Mouse (Mus musculus): ENCODE data around the gene Rtn4r. TPM values are rescaled to one million over a fixed set of nuclear protein-coding genes. Genes with fewer than 3 reads are reported as not detected.
A peak's percentile ranks its signal among the peaks of the same experiment; 100 is the strongest.
"Not testable (repeated sequence)": the region's sequence is repeated elsewhere in the genome, so short reads cannot be mapped to it uniquely, and the experiment has no call there.

Rtn4r gene
- total and polyA plus RNA-seq, 3 experiments = not detected

GRCm38 (mm10) chr16:18195068-18195467, 67.6 kb downstream of the Rtn4r start:
- H3K27ac ChIP-seq (ENCODE audit: insufficient read depth, low read depth) = no peak overlapping the region

GRCm38 (mm10) chr16:18195561-18195960, 68.1 kb downstream of the Rtn4r start:
- H3K4me2 ChIP-seq (ENCODE audit: insufficient read depth, low read depth, poor library complexity, severe bottlenecking); dilution Hi-C loops (cut with MboI; ENCODE audit: extremely low pct_ligation_motif_present, extremely low pct_unique_long_range_greater_than_20kb, low sequenced_read_pairs); H3K36me3 ChIP-seq (replicated peaks in 1 of 2; ENCODE audit: control insufficient read depth in 1 of 2, insufficient read depth in 1 of 2, low read length in 1 of 2); H3K4me3 ChIP-seq (replicated peaks in 1 of 3; ENCODE audit: low read depth in 2 of 3, low read length in 2 of 3, poor library complexity in 1 of 3); H3K9ac ChIP-seq (ENCODE audit: insufficient read depth, low read depth); DNase-seq (ENCODE audit: extremely low read depth); H3K27ac ChIP-seq (ENCODE audit: insufficient read depth, low read depth); H3K9me3 ChIP-seq (replicated peaks; ENCODE audit: low read length); H3K79me2 ChIP-seq (replicated peaks; ENCODE audit: control insufficient read depth, extremely low read depth, insufficient read depth, poor library complexity, severe bottlenecking); in situ Hi-C loops (cut with MboI; ENCODE audit: low pct_ligation_motif_present, low pct_unique_long_range_greater_than_20kb, low sequenced_read_pairs): not testable (repeated sequence)
- H3K27me3 ChIP-seq (replicated peaks) = peaks cover 95% of the 10 kb centered on the region
- peaks cover 8 to 12% of the 10 kb centered on the region in 2 experiments; a peak in 3 of 4 replicates for H3K4me1 ChIP-seq (ENCODE audit: control insufficient read depth in 1 of 2, insufficient read depth in 2 of 2)

More at GRCm38 (mm10) chr16:18195068-18195467, 67.6 kb downstream of the Rtn4r start:
- in situ Hi-C loops (cut with MboI; ENCODE audit: low pct_ligation_motif_present, low pct_unique_long_range_greater_than_20kb, low sequenced_read_pairs) (no loop called here), dilution Hi-C loops (cut with MboI; ENCODE audit: extremely low pct_ligation_motif_present, extremely low pct_unique_long_range_greater_than_20kb, low sequenced_read_pairs) (no loop called here)
- no peaks in the 10 kb centered on the region for H3K36me3 ChIP-seq (replicated peaks in 1 of 2; ENCODE audit: control insufficient read depth in 1 of 2, insufficient read depth in 1 of 2, low read length in 1 of 2)
- DNase-seq (ENCODE audit: extremely low read depth) = peak; percentile 51
- no peak overlapping the region for H3K9ac ChIP-seq (ENCODE audit: insufficient read depth, low read depth)
- peaks cover 8 to 12% of the 10 kb centered on the region in 2 experiments; a peak in 3 of 4 replicates for H3K4me1 ChIP-seq (ENCODE audit: control insufficient read depth in 1 of 2, insufficient read depth in 2 of 2)
- no peak overlapping the region; the same call in 1 of the 2 replicates for H3K4me2 ChIP-seq (ENCODE audit: insufficient read depth, low read depth, poor library complexity, severe bottlenecking)
- TF ChIP-seq JUN (IDR thresholded peaks at IDR 0.05; ENCODE audit: insufficient read depth, low read depth, low read length) (no peak), EP300 (IDR thresholded peaks at IDR 0.05; ENCODE audit: low read length) (no peak; the same call in 1 of the 2 replicates), ZNF384 (IDR thresholded peaks at IDR 0.05; ENCODE audit: low read depth, low read length) (peak; percentile 25; the same call in 1 of the 2 replicates), TBP (conservative IDR thresholded peaks at IDR 0.05; ENCODE audit: low read depth, low read length) (no peak), USF2 (conservative IDR thresholded peaks at IDR 0.05; ENCODE audit: low read depth, low read length) (no peak), MYC (IDR thresholded peaks at IDR 0.05; ENCODE audit: low read depth, low read length) (0 out of 2 replicates have a peak, but pooled peaks have one; percentile 19), IRF4 (IDR thresholded peaks at IDR 0.05; ENCODE audit: low read depth, low read length) (no peak), ELF1 (IDR thresholded peaks at IDR 0.05; ENCODE audit: low read depth, low read length) (no peak), CHD1 (IDR thresholded peaks at IDR 0.05; ENCODE audit: low read depth, low read length) (no peak), ZKSCAN1 (IDR thresholded peaks at IDR 0.05; ENCODE audit: borderline replicate concordance, low read depth, low read length) (no peak), PAX5 (IDR thresholded peaks at IDR 0.05; ENCODE audit: low read length) (no peak), SIN3A (IDR thresholded peaks at IDR 0.05; ENCODE audit: low read length) (0 out of 2 replicates have a peak, but pooled peaks have one; percentile 50), POLR2A (IDR thresholded peaks at IDR 0.05; ENCODE audit: low read depth, low read length) (no peak), TCF12 (IDR thresholded peaks at IDR 0.05; ENCODE audit: low read depth, low read length) (no peak), KAT2A (IDR thresholded peaks at IDR 0.05; ENCODE audit: insufficient replicate concordance, low read length) (no peak), ZMIZ1 (IDR thresholded peaks at IDR 0.05; ENCODE audit: low read depth, low read length) (no peak), MAFK (IDR thresholded peaks at IDR 0.05; ENCODE audit: insufficient replicate concordance, low read length) (no peak), NRF1 (IDR thresholded peaks at IDR 0.05; ENCODE audit: low read depth, low read length) (no peak), JUND (conservative IDR thresholded peaks at IDR 0.05; ENCODE audit: low read depth, low read length) (no peak), POLR2AphosphoS2 (IDR thresholded peaks at IDR 0.05; ENCODE audit: low read depth, low read length) (no peak), E2F4 (IDR thresholded peaks at IDR 0.05; ENCODE audit: insufficient replicate concordance, low read depth, low read length) (0 out of 2 replicates have a peak, but pooled peaks have one; percentile 46), RCOR1 (conservative IDR thresholded peaks at IDR 0.05; ENCODE audit: low read depth, low read length) (no peak), UBTF (IDR thresholded peaks at IDR 0.05; ENCODE audit: low read depth, low read length) (no peak), BHLHE40 (IDR thresholded peaks at IDR 0.05; ENCODE audit: low read depth, low read length) (peak; percentile 37; the same call in 1 of the 2 replicates), ZC3H11A (IDR thresholded peaks at IDR 0.05; ENCODE audit: low read depth, low read length) (no peak), CTCF (conservative IDR thresholded peaks at IDR 0.05 in 1 of 2, IDR thresholded peaks at IDR 0.05 in 1 of 2; ENCODE audit: low read depth in 2 of 2, low read length in 2 of 2) (no peak), GABPA (IDR thresholded peaks at IDR 0.05; ENCODE audit: insufficient replicate concordance, low read depth, low read length) (no peak), MXI1 (IDR thresholded peaks at IDR 0.05; ENCODE audit: low read depth, low read length) (0 out of 2 replicates have a peak, but pooled peaks have one; percentile 58), CHD2 (IDR thresholded peaks at IDR 0.05; ENCODE audit: low read length) (no peak), ETS1 (conservative IDR thresholded peaks at IDR 0.05; ENCODE audit: low read depth, low read length) (no peak), SMC3 (IDR thresholded peaks at IDR 0.05; ENCODE audit: low read depth, low read length) (no peak), MAX (IDR thresholded peaks at IDR 0.05; ENCODE audit: low read length) (peak; percentile 57)
- H3K79me2 ChIP-seq (replicated peaks; ENCODE audit: control insufficient read depth, extremely low read depth, insufficient read depth, poor library complexity, severe bottlenecking) = no peaks in the 10 kb centered on the region
- peaks cover 95% of the 10 kb centered on the region for H3K27me3 ChIP-seq (replicated peaks)
- no peak overlapping the region for H3K4me3 ChIP-seq (replicated peaks in 1 of 3; ENCODE audit: low read depth in 2 of 3, low read length in 2 of 3, poor library complexity in 1 of 3)
- H3K9me3 ChIP-seq (replicated peaks; ENCODE audit: low read length) = no peaks in the 10 kb centered on the region
